22 mouse cellular contexts compared by ENCODE assay signal in the genomic region with DNA sequence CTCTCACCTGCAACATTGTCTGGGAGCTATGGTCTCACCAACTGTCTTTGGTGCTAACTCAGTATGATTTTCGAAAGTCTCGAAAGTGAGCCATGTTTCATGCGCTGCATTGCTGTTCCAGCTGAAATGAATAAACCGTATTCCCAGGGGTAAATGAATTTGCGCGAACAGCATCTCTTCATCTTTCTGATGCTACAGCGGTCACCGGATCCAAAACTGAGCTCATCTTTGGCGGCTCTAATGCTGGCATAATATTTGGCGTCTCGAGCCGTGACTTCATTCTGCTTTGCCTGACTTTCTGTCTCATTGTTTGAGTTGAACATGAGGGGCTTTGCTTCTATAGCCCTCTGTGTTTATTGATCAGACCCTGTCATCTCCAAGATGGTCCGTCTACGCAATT.
DNase-seq lines count a peak whose midpoint lies in the region; ATAC-seq and TF ChIP-seq lines count a peak whose summit lies in the region.
"Had no signal": no experiment of that assay in that cellular context is flagged by ENCODE, and none has a peak within 500 bp of the region (broad histone marks: within the 10 kb centered on the region; RNA-seq: fewer than 3 reads in every experiment).

No protein-coding gene starts in this region.

- no peaks in the 10 kb centered on the region for H3K9me3 ChIP-seq in forebrain, embryonic 14.5 days (replicated peaks; ENCODE audit: control insufficient read depth, low read length)
- no peaks in the 10 kb centered on the region for H3K9me3 ChIP-seq in forebrain, embryonic 11.5 days (ENCODE audit: control insufficient read depth, low read length)
- no peaks in the 10 kb centered on the region for H3K9me3 ChIP-seq in hindbrain, embryonic 14.5 days (ENCODE audit: control insufficient read depth, low read length)
- H3K9me3 ChIP-seq in hindbrain, embryonic 11.5 days (ENCODE audit: control insufficient read depth, low read length): no peaks in the 10 kb centered on the region
- no peaks in the 10 kb centered on the region for H3K9me3 ChIP-seq in hindbrain, embryonic 16.5 days (ENCODE audit: control insufficient read depth, low read length)
- H3K9me3 ChIP-seq in stomach, postnatal 0 days (ENCODE audit: control insufficient read depth, low read length): no peaks in the 10 kb centered on the region
- H3K9me3 ChIP-seq: embryonic facial prominence, embryonic 13.5 days; heart, embryonic 15.5 days had no signal

- no peak overlapping the region for H3K4me2 ChIP-seq in forebrain, embryonic 14.5 days (ENCODE audit: low read length)
- H3K4me2 ChIP-seq in forebrain, embryonic 11.5 days (ENCODE audit: low read depth, low read length, severe bottlenecking): no peak overlapping the region
- H3K4me2 ChIP-seq in hindbrain, embryonic 14.5 days (replicated peaks): no peak overlapping the region
- H3K4me2 ChIP-seq in hindbrain, embryonic 11.5 days (replicated peaks; ENCODE audit: low read depth, low read length): no peak overlapping the region
- H3K4me2 ChIP-seq in hindbrain, embryonic 16.5 days (ENCODE audit: low read length): peak overlapping the region; percentile 9; the same call in 1 of the 2 replicates
- no peak overlapping the region for H3K4me2 ChIP-seq in stomach, postnatal 0 days (replicated peaks; ENCODE audit: low read depth)
- H3K4me2 ChIP-seq: embryonic facial prominence, embryonic 13.5 days; heart, embryonic 11.5 days; heart, embryonic 15.5 days had no signal

- no peaks in the 10 kb centered on the region for H3K4me1 ChIP-seq in forebrain, embryonic 14.5 days (ENCODE audit: control insufficient read depth, insufficient read depth, low read length)
- no peaks in the 10 kb centered on the region for H3K4me1 ChIP-seq in forebrain, embryonic 11.5 days (replicated peaks; ENCODE audit: control insufficient read depth, insufficient read depth, low read length)
- 0 out of 2 replicates have a peak, but pooled peaks cover 7% of the 10 kb centered on the region for H3K4me1 ChIP-seq in hindbrain, embryonic 14.5 days (replicated peaks; ENCODE audit: control insufficient read depth, insufficient read depth, low read length)
- no peaks in the 10 kb centered on the region for H3K4me1 ChIP-seq in hindbrain, embryonic 11.5 days (replicated peaks; ENCODE audit: control insufficient read depth, insufficient read depth, low read length)
- H3K4me1 ChIP-seq in hindbrain, embryonic 16.5 days (ENCODE audit: control insufficient read depth, insufficient read depth, low read depth, low read length): 0 out of 2 replicates have a peak, but pooled peaks cover 2% of the 10 kb centered on the region
- H3K4me1 ChIP-seq in stomach, postnatal 0 days (replicated peaks; ENCODE audit: control insufficient read depth, insufficient read depth): no peaks in the 10 kb centered on the region
- H3K4me1 ChIP-seq: embryonic facial prominence, embryonic 13.5 days; heart, embryonic 15.5 days had no signal

- no peak for TF ChIP-seq CTCF in brain, embryonic 14.5 days (IDR thresholded peaks at IDR 0.05; ENCODE audit: borderline replicate concordance, extremely low read depth, insufficient read depth, insufficient read length)
- no peak for TF ChIP-seq CTCF in stomach, postnatal 0 days (IDR thresholded peaks at IDR 0.05; ENCODE audit: low read depth)

- no peaks in the 10 kb centered on the region for H3K36me3 ChIP-seq in forebrain, embryonic 14.5 days (ENCODE audit: control insufficient read depth, insufficient read depth, low read length)
- no peaks in the 10 kb centered on the region for H3K36me3 ChIP-seq in forebrain, embryonic 11.5 days (ENCODE audit: control insufficient read depth, insufficient read depth, low read length)
- H3K36me3 ChIP-seq in hindbrain, embryonic 14.5 days (replicated peaks; ENCODE audit: control insufficient read depth, insufficient read depth): no peaks in the 10 kb centered on the region
- H3K36me3 ChIP-seq in hindbrain, embryonic 11.5 days (ENCODE audit: control insufficient read depth, insufficient read depth, low read length): no peaks in the 10 kb centered on the region
- no peaks in the 10 kb centered on the region for H3K36me3 ChIP-seq in hindbrain, embryonic 16.5 days (ENCODE audit: control insufficient read depth, insufficient read depth, low read length)
- H3K36me3 ChIP-seq in stomach, postnatal 0 days (ENCODE audit: control insufficient read depth, insufficient read depth, low read length): no peaks in the 10 kb centered on the region
- H3K36me3 ChIP-seq: embryonic facial prominence, embryonic 13.5 days; heart, embryonic 15.5 days had no signal

- no peak overlapping the region for H3K9ac ChIP-seq in forebrain, embryonic 14.5 days (ENCODE audit: low read length)
- H3K9ac ChIP-seq in forebrain, embryonic 11.5 days (ENCODE audit: low read length): no peak overlapping the region
- H3K9ac ChIP-seq in hindbrain, embryonic 14.5 days: 0 out of 2 replicates have a peak overlapping the region, but pooled peaks have one; percentile 34
- no peak overlapping the region for H3K9ac ChIP-seq in hindbrain, embryonic 11.5 days (ENCODE audit: low read depth, low read length)
- H3K9ac ChIP-seq in hindbrain, embryonic 16.5 days (ENCODE audit: low read depth, low read length): no peak overlapping the region
- no peak overlapping the region for H3K9ac ChIP-seq in stomach, postnatal 0 days (ENCODE audit: low read length)
- H3K9ac ChIP-seq: embryonic facial prominence, embryonic 13.5 days; heart, embryonic 15.5 days had no signal

- TF ChIP-seq EP300 in stomach, postnatal 0 days (optimal IDR thresholded peaks at IDR 0.05): no peak

- H3K27ac ChIP-seq in forebrain, embryonic 14.5 days (ENCODE audit: low read depth, low read length): no peak overlapping the region
- no peak overlapping the region for H3K27ac ChIP-seq in forebrain, embryonic 11.5 days (ENCODE audit: low read depth, low read length)
- H3K27ac ChIP-seq in hindbrain, embryonic 14.5 days: peak overlapping the region; percentile 56
- H3K27ac ChIP-seq in hindbrain, embryonic 11.5 days (ENCODE audit: low read depth, low read length): no peak overlapping the region
- no peak overlapping the region for H3K27ac ChIP-seq in hindbrain, embryonic 16.5 days (ENCODE audit: low read depth, low read length)
- H3K27ac ChIP-seq in stomach, postnatal 0 days (replicated peaks): no peak overlapping the region
- H3K27ac ChIP-seq: embryonic facial prominence, embryonic 13.5 days; gastrocnemius, adult 2 months; heart, embryonic 15.5 days had no signal

- DNase-seq in forebrain, embryonic 14.5 days (ENCODE audit: low spot score): peak; percentile 16
- no peak for DNase-seq in forebrain, embryonic 11.5 days (ENCODE audit: low spot score)
- DNase-seq in hindbrain, embryonic 14.5 days (ENCODE audit: low spot score): no peak
- no peak for DNase-seq in hindbrain, embryonic 11.5 days (ENCODE audit: low spot score)
- DNase-seq in brain, embryonic 14.5 days (ENCODE audit: low read depth): peak; percentile 52
- DNase-seq in stomach, postnatal 0 days (ENCODE audit: low spot score): no peak
- DNase-seq: adrenal gland, postnatal 14 days; cerebellum, adult 18-20 months; cerebellum, adult 9-11 months; cerebellum, postnatal 36 days; gastrocnemius, adult 2 months; gastrocnemius, postnatal 36 days; heart, adult 18-20 months; heart, postnatal 14 days; kidney, adult 11 months had no signal

- no peak overlapping the region for H3K4me3 ChIP-seq in forebrain, embryonic 14.5 days (ENCODE audit: low read depth, low read length)
- no peak overlapping the region for H3K4me3 ChIP-seq in forebrain, embryonic 11.5 days (ENCODE audit: low read depth, low read length)
- no peak overlapping the region for H3K4me3 ChIP-seq in hindbrain, embryonic 14.5 days (replicated peaks; ENCODE audit: low read length)
- no peak overlapping the region for H3K4me3 ChIP-seq in hindbrain, embryonic 11.5 days (ENCODE audit: low read depth, low read length)
- H3K4me3 ChIP-seq in hindbrain, embryonic 16.5 days (ENCODE audit: low read length): no peak overlapping the region
- H3K4me3 ChIP-seq in stomach, postnatal 0 days (ENCODE audit: low read depth, low read length): no peak overlapping the region
- H3K4me3 ChIP-seq: embryonic facial prominence, embryonic 13.5 days; gastrocnemius, adult 2 months; heart, embryonic 15.5 days had no signal

- WGBS in forebrain, embryonic 14.5 days: 88% methylated on average over 14 of the region's 14 CpGs
- WGBS in forebrain, embryonic 11.5 days: 84% methylated on average over 14 of the region's 14 CpGs
- 81% methylated on average over 14 of the region's 14 CpGs for WGBS in hindbrain, embryonic 14.5 days
- 92% methylated on average over 14 of the region's 14 CpGs for WGBS in hindbrain, embryonic 11.5 days
- 85% methylated on average over 14 of the region's 14 CpGs for WGBS in hindbrain, embryonic 16.5 days
- WGBS in stomach, postnatal 0 days: 88% methylated on average over 14 of the region's 14 CpGs

- TF ChIP-seq POLR2A in brain, embryonic 14.5 days (IDR thresholded peaks at IDR 0.05; ENCODE audit: borderline replicate concordance, extremely low read depth, insufficient read depth, insufficient read length, poor library complexity, severe bottlenecking): no peak

- ATAC-seq in forebrain, embryonic 14.5 days: no peak
- ATAC-seq in forebrain, embryonic 11.5 days (replicated peaks; ENCODE audit: low FRiP score): no peak
- no peak for ATAC-seq in hindbrain, embryonic 14.5 days (ENCODE audit: low FRiP score)
- no peak for ATAC-seq in hindbrain, embryonic 11.5 days (ENCODE audit: low FRiP score)
- peak; percentile 14; the same call in 1 of the 2 replicates for ATAC-seq in hindbrain, embryonic 16.5 days
- ATAC-seq in stomach, postnatal 0 days (ENCODE audit: low FRiP score, low TSS enrichment): no peak
- ATAC-seq: activated CD4-positive, CD25-positive, alpha-beta regulatory T cell, adult 4 months; Patski had no signal

- no peaks in the 10 kb centered on the region for H3K27me3 ChIP-seq in forebrain, embryonic 14.5 days (replicated peaks; ENCODE audit: control insufficient read depth, insufficient read depth, low read length)
- H3K27me3 ChIP-seq in forebrain, embryonic 11.5 days (ENCODE audit: control insufficient read depth, insufficient read depth, low read length): no peaks in the 10 kb centered on the region
- H3K27me3 ChIP-seq in hindbrain, embryonic 14.5 days (ENCODE audit: control insufficient read depth, insufficient read depth, low read length): no peaks in the 10 kb centered on the region
- H3K27me3 ChIP-seq in hindbrain, embryonic 11.5 days (ENCODE audit: control insufficient read depth, insufficient read depth, low read length): no peaks in the 10 kb centered on the region
- no peaks in the 10 kb centered on the region for H3K27me3 ChIP-seq in hindbrain, embryonic 16.5 days (replicated peaks; ENCODE audit: control insufficient read depth, insufficient read depth, low read length)
- no peaks in the 10 kb centered on the region for H3K27me3 ChIP-seq in stomach, postnatal 0 days (ENCODE audit: control insufficient read depth, insufficient read depth, low read length)
- H3K27me3 ChIP-seq: CH12.LX; embryonic facial prominence, embryonic 13.5 days; heart, embryonic 15.5 days had no signal

Comparison
In these comparisons a context has a peak if more than half of its experiments do, and no peak if none do; other contexts are left out.
1. DNase-seq: peak in forebrain, embryonic 14.5 days (single experiment) and brain, embryonic 14.5 days (single experiment); none in forebrain, embryonic 11.5 days (single experiment), hindbrain, embryonic 14.5 days (single experiment), hindbrain, embryonic 11.5 days (single experiment) and stomach, postnatal 0 days (single experiment).